Mouse (Mus musculus) embryonic facial prominence, embryonic 12.5 days (tissue): ENCODE results near the gene Mrps10. TPM values are rescaled to one million over a fixed set of nuclear protein-coding genes. Genes with fewer than 3 reads are reported as not detected.

Experiments
- ATAC-seq: fragments of 200-750 bp; cut with Nextera tagmentation; 2 replicates; pipeline ENCODE4 v1.8.0; 2017; ENCODE audit not compliant: insufficient number of reproducible peaks, insufficient read depth, low FRiP score, low TSS enrichment
- H3K27ac ChIP-seq: fragments of 300-500 bp; sonication (generic); 2 replicates; pipeline ENCODE4 v1.5.1; 2016; ENCODE audit warnings: mild to moderate bottlenecking
- H3K27me3 ChIP-seq: fragments of 300-500 bp; sonication (generic); 2 replicates; pipeline ENCODE4 v1.6.1; 2016; ENCODE audit warnings: mild to moderate bottlenecking, moderate library complexity
- H3K36me3 ChIP-seq: fragments of 300-500 bp; sonication (generic); 2 replicates; pipeline ENCODE4 v1.6.1; 2016; ENCODE audit warnings: mild to moderate bottlenecking
- H3K4me1 ChIP-seq: fragments of 300-500 bp; sonication (generic); 2 replicates; pipeline ENCODE4 v1.6.1; 2016
- H3K4me2 ChIP-seq: fragments of 300-500 bp; sonication (generic); replicated peaks from 2 replicates; pipeline ENCODE4 v1.6.1; 2016; ENCODE audit warnings: mild to moderate bottlenecking, moderate library complexity
- H3K4me3 ChIP-seq: fragments of 300-500 bp; sonication (generic); 2 replicates; pipeline ENCODE4 v1.5.1; 2016; ENCODE audit warnings: mild to moderate bottlenecking
- H3K9ac ChIP-seq: fragments of 300-500 bp; sonication (generic); 2 replicates; pipeline ENCODE4 v1.6.1; 2016; ENCODE audit warnings: mild to moderate bottlenecking, moderate library complexity
- H3K9me3 ChIP-seq: fragments of 300-500 bp; sonication (generic); 2 replicates; pipeline ENCODE4 v1.6.1; 2016; ENCODE audit warnings: mild to moderate bottlenecking, moderate library complexity
- WGBS: fragments of 180-500 bp; shearing (Covaris S2); methylation state at CpG from one replicate; pipeline ENCODE4 v1.1.7; 2016; 5-methylcytosine and 5-hydroxymethylcytosine counted together
- polyA plus RNA-seq: library from polyadenylated mRNA; unstranded; fragments of >200 nt; fragmentation: Nextera tagmentation; extraction: Ambion mirVana; gene quantifications from 2 replicates; pipeline ENCODE4 v1.2.1, GENCODE M21; 2016

Gene Mrps10
- polyA plus RNA-seq, 1 experiment from 2014 or later: 72.7 TPM

DNA sequence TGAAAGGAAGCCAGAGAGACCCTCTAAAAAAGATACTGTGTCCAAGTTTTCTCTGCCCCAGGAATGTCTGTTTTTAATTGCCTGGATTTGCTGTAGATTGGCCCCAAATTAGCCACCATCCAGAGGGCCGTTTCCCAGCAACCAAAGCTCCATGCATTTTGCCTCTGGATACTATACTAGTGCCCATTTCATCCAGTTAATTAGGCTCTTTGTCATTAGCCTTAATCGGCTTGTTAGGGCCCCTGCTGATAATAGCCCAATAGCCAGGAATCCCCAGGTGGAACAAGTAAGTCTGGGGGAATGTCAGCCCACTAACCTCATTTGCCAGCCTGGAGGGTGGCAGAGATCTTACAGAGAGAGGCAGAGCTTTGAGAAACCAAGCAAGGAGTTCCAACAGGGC is 35.3 kb upstream of the Mrps10 start:
- ATAC-seq: no peak
- H3K4me1 ChIP-seq: 0 out of 2 replicates have a peak, but pooled peaks cover 6% of the 10 kb centered on the region
- 21% methylated on average over 2 of the region's 2 CpGs for WGBS
- H3K27me3 ChIP-seq: no peaks in the 10 kb centered on the region
- no peak overlapping the region for H3K9ac ChIP-seq
- no peaks in the 10 kb centered on the region for H3K9me3 ChIP-seq
- H3K4me2 ChIP-seq: no peak overlapping the region
- H3K27ac ChIP-seq: no peak overlapping the region
- H3K4me3 ChIP-seq: no peak overlapping the region
- peaks cover 64% of the 10 kb centered on the region for H3K36me3 ChIP-seq

DNA sequence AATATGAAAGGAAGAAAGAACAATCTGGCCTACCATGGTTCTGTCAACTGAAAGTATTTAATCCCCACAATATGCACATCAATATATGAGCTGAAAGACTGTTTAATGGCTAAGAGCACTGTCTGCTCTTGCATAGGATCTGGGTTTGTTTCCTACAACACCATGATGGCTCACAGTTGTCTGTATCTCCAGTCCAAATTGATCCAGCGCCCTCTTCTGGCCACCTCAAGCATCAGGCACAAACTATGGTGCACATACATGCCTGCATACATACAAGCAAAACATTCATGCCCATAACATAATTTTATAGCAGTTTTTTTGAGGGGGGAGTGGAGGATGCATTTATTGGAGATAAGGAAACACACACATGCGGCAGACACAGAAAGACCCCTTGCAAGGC is 25.6 kb upstream of the Mrps10 start:
- WGBS: 80% methylated on average over 2 of the region's 2 CpGs
- H3K27ac ChIP-seq: no peak overlapping the region
- H3K27me3 ChIP-seq: no peaks in the 10 kb centered on the region
- H3K36me3 ChIP-seq: peaks cover 94% of the 10 kb centered on the region
- no peaks in the 10 kb centered on the region for H3K4me1 ChIP-seq
- H3K4me2 ChIP-seq: no peak overlapping the region
- no peak overlapping the region for H3K9ac ChIP-seq
- H3K4me3 ChIP-seq: no peak overlapping the region
- no peak for ATAC-seq
- H3K9me3 ChIP-seq: peaks cover 9% of the 10 kb centered on the region; the same call in 1 of the 2 replicates

DNA sequence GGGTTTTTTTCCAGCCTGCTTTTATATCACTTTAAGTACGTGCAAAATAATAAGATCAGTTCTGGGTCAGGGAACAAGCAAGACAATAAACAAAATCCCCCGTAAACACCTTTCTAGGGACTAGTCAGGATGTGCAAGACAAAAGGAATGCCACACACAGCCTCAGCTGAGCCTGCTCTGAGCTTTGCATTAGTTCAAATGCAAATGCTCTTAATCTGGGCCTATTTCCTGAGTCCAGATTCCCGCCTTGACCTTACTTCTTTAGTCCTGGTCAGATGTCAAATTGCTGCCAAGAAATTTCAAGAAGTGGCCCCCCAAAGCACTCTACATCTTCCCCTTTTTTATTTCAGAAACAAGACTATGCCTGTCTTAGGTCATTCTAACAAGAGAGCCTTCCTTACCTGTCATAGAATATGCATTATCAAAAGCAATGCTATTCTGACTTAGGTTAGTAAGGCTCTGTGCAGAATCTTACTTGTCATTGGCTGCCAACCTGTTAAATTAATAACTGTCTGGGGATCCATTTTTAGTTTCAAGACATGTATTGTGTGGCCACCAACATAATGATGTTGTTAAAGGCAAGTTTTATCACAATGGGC is 18.9 kb upstream of the Mrps10 start:
- no peak overlapping the region for H3K9ac ChIP-seq
- H3K4me1 ChIP-seq: no peaks in the 10 kb centered on the region
- H3K9me3 ChIP-seq: peaks cover 33% of the 10 kb centered on the region
- H3K4me3 ChIP-seq: no peak overlapping the region
- H3K27ac ChIP-seq: no peak overlapping the region
- ATAC-seq: no peak
- 92% methylated on average over 3 of the region's 3 CpGs for WGBS
- no peaks in the 10 kb centered on the region for H3K27me3 ChIP-seq
- H3K4me2 ChIP-seq: no peak overlapping the region
- H3K36me3 ChIP-seq: peaks cover 97% of the 10 kb centered on the region

DNA sequence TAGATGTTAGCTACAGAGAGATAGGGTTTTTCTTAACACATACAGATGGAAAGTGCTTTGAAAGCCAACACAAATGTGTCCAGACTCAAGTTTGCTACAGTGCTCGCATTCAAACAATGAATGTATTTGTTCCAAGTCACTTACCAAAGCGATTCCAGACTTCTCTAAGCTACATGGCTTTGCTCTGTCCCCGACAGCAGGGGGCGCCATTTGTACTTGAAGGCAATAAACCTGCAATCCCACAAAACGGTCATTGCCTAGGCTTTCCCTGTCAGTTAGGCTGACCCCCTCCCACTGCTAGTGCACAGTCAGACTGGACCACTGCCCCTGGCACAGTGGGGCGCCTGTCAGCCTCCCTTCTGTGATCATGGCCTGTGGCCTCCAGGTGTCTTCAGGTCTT is 8.7 kb upstream of the Mrps10 start:
- no peak overlapping the region for H3K27ac ChIP-seq
- H3K27me3 ChIP-seq: no peaks in the 10 kb centered on the region
- H3K4me3 ChIP-seq: no peak overlapping the region
- 48% methylated on average over 6 of the region's 6 CpGs for WGBS
- no peak overlapping the region for H3K4me2 ChIP-seq
- no peak overlapping the region for H3K9ac ChIP-seq
- H3K9me3 ChIP-seq: no peaks in the 10 kb centered on the region
- no peaks in the 10 kb centered on the region for H3K4me1 ChIP-seq
- no peak for ATAC-seq
- peaks cover 53% of the 10 kb centered on the region for H3K36me3 ChIP-seq

DNA sequence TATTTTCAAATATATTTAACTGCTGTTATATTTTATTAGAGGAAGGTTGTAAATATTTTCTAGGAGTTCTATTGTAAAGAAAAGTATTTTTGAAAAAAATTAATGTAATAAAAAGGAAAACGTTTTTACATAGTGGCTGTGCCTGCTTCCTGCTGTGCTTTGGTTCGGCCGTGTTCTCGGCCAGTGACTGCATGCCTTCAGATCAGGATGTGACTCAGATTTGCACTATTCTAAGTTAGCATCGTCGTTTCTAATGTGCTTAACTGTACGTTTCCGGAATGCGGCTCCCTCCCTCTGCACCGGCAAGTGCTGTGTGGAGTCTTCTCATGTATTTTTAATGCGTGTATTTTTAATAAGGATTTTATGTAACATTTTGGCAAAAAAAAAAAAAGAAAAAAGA is 7.3 kb upstream of the Mrps10 start:
- no peak for ATAC-seq
- peaks cover 39% of the 10 kb centered on the region for H3K36me3 ChIP-seq
- WGBS: 82% methylated on average over 11 of the region's 11 CpGs
- H3K4me2 ChIP-seq: no peak overlapping the region
- no peaks in the 10 kb centered on the region for H3K27me3 ChIP-seq
- no peak overlapping the region for H3K9ac ChIP-seq
- no peak overlapping the region for H3K27ac ChIP-seq
- H3K4me1 ChIP-seq: no peaks in the 10 kb centered on the region
- no peaks in the 10 kb centered on the region for H3K9me3 ChIP-seq
- H3K4me3 ChIP-seq: no peak overlapping the region

DNA sequence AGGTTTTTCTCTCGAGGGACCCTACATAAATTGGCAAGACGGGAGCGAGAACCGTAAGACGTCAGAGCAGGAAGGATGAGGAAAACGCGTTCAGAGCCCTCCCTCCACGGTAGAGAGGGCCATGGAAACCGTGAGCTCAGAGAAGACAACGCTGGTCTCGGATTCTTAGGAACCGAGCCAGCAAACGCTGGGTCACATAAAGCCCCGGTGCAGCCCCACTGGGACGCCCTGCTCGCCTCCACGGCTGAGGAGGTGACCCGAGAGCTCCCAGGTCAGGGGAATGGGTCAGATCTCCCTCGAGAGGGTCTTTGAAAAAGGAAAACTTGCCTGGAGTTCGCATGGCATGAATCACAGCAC is 378 bp downstream of the Mrps10 start:
- ATAC-seq: no peak
- Histone ChIP-seq H3K27me3 (no peaks in the 10 kb centered on the region), H3K4me2 (peak overlapping the region; percentile 78), H3K4me3 (peak overlapping the region; percentile 77), H3K4me1 (peaks cover 9% of the 10 kb centered on the region; the same call in 1 of the 2 replicates), H3K9me3 (no peaks in the 10 kb centered on the region), H3K9ac (peak overlapping the region; percentile 60), H3K27ac (peak overlapping the region; percentile 32; the same call in 1 of the 2 replicates), H3K36me3 (peaks cover 19% of the 10 kb centered on the region)
- 2% methylated on average over 20 of the region's 20 CpGs for WGBS

DNA sequence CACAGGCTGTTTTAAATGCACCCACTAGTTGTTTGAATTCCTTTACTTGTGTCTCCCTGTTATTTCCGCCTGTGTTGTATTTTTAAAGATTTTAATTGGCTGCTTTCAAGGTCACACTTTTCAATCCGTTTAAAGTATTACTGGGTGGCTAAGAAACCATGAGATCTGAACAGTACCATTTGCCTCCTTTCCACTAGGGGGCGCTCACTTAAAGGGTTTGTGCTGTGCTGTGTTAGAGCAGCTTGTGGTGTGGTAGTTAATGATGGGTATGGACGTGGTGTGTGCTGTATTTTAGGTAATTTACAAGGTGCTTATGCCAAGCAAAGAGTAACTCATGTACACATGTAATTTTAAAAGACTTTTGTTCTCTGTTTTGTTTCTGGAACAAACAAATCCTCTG is 2.8 kb downstream of the Mrps10 start:
- no peak overlapping the region; the same call in 1 of the 2 replicates for H3K9ac ChIP-seq
- WGBS: 10% methylated on average over 4 of the region's 4 CpGs
- no peaks in the 10 kb centered on the region for H3K9me3 ChIP-seq
- H3K4me2 ChIP-seq: no peak overlapping the region
- H3K36me3 ChIP-seq: peaks cover 42% of the 10 kb centered on the region
- H3K4me3 ChIP-seq: no peak overlapping the region
- ATAC-seq: no peak
- H3K27ac ChIP-seq: no peak overlapping the region
- H3K27me3 ChIP-seq: no peaks in the 10 kb centered on the region
- peaks cover 9% of the 10 kb centered on the region; the same call in 1 of the 2 replicates for H3K4me1 ChIP-seq

DNA sequence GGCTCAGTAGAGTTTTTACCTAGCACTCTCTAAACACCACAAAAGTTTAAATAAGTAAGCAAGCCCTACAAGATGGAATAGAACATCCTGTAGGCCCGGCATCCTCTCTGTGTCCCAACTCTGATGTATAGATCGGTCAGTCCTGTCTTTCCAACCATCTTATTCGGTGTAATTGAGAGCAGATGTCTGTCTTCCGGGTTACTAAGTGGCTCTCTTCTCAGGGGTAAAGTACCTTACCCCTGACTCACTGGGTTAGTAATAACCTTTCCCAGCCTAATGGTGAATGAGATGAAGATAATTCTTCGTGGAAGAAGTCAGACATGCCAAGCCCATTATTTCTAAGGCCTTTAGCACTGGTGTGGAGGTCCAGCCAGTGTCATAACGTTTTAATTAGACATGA is 5.3 kb downstream of the Mrps10 start:
- H3K9ac ChIP-seq: no peak overlapping the region
- no peak overlapping the region for H3K27ac ChIP-seq
- peaks cover 64% of the 10 kb centered on the region for H3K36me3 ChIP-seq
- no peak overlapping the region for H3K4me3 ChIP-seq
- no peak for ATAC-seq
- no peaks in the 10 kb centered on the region for H3K27me3 ChIP-seq
- WGBS: 47% methylated on average over 6 of the region's 6 CpGs
- no peak overlapping the region for H3K4me2 ChIP-seq
- H3K4me1 ChIP-seq: peaks cover 9% of the 10 kb centered on the region; the same call in 1 of the 2 replicates
- no peaks in the 10 kb centered on the region for H3K9me3 ChIP-seq

DNA sequence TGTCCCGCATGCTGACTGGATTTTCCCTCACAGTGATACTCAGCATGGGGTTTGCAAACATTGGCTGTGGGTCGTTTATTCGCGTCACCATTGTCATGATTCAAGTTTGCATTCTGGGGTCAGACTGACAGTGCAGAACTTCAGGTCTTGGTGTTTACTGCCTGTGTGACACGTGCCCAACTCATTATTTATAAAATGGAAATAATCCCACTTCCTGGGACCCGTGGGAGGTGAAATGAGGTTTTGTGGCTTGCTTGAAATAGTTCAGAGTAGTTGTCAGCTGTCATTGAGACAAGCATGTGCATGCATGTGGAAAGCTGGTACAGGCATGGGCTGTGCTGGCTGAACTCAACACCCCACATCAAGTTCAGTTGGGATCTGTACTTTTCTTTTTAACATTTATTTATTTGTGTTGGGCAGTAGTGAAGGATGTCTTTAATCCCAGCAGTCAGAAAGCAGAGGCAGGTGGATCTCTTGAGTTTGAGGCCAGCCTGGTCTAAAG is 8.1 kb downstream of the Mrps10 start:
- H3K4me2 ChIP-seq: no peak overlapping the region
- no peak overlapping the region for H3K4me3 ChIP-seq
- 92% methylated on average over 6 of the region's 6 CpGs for WGBS
- ATAC-seq: no peak
- H3K27me3 ChIP-seq: no peaks in the 10 kb centered on the region
- peaks cover 91% of the 10 kb centered on the region for H3K36me3 ChIP-seq
- no peaks in the 10 kb centered on the region for H3K9me3 ChIP-seq
- no peaks in the 10 kb centered on the region for H3K4me1 ChIP-seq
- no peak overlapping the region for H3K27ac ChIP-seq
- H3K9ac ChIP-seq: no peak overlapping the region

DNA sequence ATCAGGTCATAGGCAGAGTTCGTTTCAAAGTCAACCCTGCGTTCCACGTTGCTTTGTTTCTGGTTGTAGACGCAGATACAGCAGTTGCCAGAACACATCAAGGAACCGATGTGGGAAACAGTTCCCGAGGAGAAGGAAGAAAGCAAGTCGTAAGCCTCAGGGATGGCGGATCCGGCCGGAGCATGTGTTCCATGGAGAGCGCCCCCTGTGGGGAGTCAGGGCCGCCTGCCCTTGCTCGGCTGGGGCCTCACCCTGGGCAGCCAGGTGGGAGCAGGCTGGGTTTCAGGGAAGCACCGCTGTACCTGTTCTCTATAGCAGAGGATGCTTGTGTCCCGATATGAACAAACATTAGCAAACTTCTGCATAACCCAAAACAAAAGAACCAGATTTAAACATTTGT is 9.4 kb downstream of the Mrps10 start:
- H3K4me2 ChIP-seq: no peak overlapping the region
- H3K27ac ChIP-seq: no peak overlapping the region
- H3K36me3 ChIP-seq: peaks cover 81% of the 10 kb centered on the region
- 81% methylated on average over 15 of the region's 15 CpGs for WGBS
- no peaks in the 10 kb centered on the region for H3K27me3 ChIP-seq
- H3K9me3 ChIP-seq: no peaks in the 10 kb centered on the region
- no peak overlapping the region for H3K9ac ChIP-seq
- no peak for ATAC-seq
- H3K4me3 ChIP-seq: no peak overlapping the region
- H3K4me1 ChIP-seq: no peaks in the 10 kb centered on the region

DNA sequence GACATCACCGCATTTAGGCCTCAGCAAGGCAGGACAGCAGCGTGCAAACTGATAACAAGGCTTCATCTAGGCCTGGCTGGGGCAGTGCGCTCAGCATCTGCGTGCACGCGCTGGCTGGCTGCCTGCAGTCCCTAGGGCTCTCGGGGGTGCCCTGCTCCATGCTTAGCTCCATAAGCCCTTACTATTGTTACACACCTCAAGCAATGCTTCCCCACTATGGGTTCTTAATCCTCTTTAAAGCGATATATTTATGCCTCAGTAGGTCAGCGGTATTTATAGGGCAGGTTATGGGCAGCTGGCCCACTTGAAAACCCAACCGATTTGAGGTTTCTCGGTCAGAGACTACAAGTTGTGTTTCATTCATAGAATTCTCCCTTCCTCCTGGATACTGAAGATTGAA is 13.2 kb downstream of the Mrps10 start:
- 80% methylated on average over 11 of the region's 11 CpGs for WGBS
- H3K36me3 ChIP-seq: peaks cover 44% of the 10 kb centered on the region

DNA sequence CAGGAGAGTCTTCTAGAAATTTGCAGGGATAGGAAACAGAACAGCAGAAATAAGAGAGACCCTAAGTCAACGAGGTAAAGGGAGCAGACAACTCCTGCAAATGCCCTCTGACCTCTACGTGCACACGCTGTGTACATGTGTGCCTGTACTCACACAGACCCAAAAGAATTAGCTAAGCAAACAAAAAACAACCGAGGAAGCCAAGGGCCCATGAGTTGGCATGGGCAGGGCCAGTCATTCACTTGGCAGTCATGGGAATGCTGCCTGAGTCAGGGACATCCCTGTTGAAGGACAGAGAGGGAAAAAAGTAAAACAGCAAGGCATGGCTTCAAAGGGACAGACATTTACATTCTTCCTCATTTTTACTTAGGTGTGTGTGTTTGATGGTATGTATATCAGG is 14.6 kb downstream of the Mrps10 start:
- Histone ChIP-seq H3K27ac (no peak overlapping the region), H3K9ac (no peak overlapping the region), H3K27me3 (no peaks in the 10 kb centered on the region), H3K4me3 (no peak overlapping the region), H3K4me1 (no peaks in the 10 kb centered on the region), H3K4me2 (no peak overlapping the region), H3K36me3 (peaks cover 32% of the 10 kb centered on the region), H3K9me3 (no peaks in the 10 kb centered on the region)
- no peak for ATAC-seq
- 83% methylated on average over 4 of the region's 4 CpGs for WGBS

More for the DNA sequence above, 13.2 kb downstream of the Mrps10 start:
- Histone ChIP-seq H3K27ac (no peak overlapping the region), H3K27me3 (no peaks in the 10 kb centered on the region), H3K9me3 (no peaks in the 10 kb centered on the region), H3K9ac (no peak overlapping the region), H3K4me1 (no peaks in the 10 kb centered on the region), H3K4me3 (no peak overlapping the region), H3K4me2 (no peak overlapping the region)
- no peak for ATAC-seq
